Mouse (Mus musculus): ENCODE data around the gene Tmem135. TPM values are rescaled to one million over a fixed set of nuclear protein-coding genes. Genes with fewer than 3 reads are reported as not detected.

Gene Tmem135
- 10 to 100 TPM; 45.6 to 46.3 TPM for total RNA-seq (2023)

DNA sequence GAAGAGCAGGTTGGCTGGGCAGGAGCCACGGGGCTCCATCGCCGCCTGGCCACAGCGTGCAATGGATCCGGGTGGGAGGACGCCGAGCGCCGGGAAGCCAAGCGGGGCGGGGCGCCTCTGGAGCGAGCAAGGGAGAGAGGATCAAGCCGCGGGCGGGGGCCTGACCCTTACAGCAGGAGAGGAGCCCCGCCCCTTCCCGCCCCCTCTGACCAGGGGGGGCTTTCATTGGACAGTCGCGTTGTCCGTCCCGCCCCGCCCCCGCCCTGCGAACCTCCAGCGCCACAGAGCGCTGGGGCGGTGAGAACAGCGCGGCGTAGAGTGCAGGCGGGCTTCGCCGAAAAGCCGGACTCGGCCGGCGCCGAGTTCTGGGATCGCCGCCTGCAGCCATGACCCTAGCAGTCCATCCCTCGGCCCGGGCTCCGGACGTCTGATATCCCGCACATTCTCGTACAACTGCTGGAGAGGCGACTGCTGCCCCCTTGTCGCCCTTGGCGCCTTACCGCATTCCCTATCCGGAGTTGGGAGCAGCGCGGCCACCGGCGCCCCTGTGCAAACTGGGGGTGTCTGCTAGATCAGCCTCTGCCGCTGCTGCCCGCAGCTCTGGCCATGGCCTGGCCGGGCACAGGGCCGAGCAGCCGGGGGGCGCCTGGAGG, at the start of gene Tmem135, which contains the start of gene Fzd4:
Gene Tmem135, minus strand, starts transcription at position 142 of the 653 bp plus-strand sequence.
Gene Fzd4, plus strand, starts transcription at position 275 of the 653 bp plus-strand sequence.

Other genes with a start within 250 kb of the Tmem135 start
- gene Fzd4, start 133 bp upstream of the Tmem135 start, total RNA-seq (2023), result under 1 TPM in 1 of 2 experiments, not detected in 1; 0.09 TPM
- not detected for gene Prss23, start 123.0 kb upstream of the Tmem135 start, total RNA-seq (2023)
- not detected for gene Me3, start 228.2 kb upstream of the Tmem135 start, total RNA-seq (2023)